Mouse (Mus musculus): Measurements from ENCODE around the gene S1pr5. TPM values are rescaled to one million over a fixed set of nuclear protein-coding genes. Genes with fewer than 3 reads are reported as not detected.
A peak's percentile ranks its signal among the peaks of the same experiment; 100 is the strongest.

The S1pr5 gene
- polyA plus RNA-seq, 1 experiment = 0.08 TPM

DNA sequence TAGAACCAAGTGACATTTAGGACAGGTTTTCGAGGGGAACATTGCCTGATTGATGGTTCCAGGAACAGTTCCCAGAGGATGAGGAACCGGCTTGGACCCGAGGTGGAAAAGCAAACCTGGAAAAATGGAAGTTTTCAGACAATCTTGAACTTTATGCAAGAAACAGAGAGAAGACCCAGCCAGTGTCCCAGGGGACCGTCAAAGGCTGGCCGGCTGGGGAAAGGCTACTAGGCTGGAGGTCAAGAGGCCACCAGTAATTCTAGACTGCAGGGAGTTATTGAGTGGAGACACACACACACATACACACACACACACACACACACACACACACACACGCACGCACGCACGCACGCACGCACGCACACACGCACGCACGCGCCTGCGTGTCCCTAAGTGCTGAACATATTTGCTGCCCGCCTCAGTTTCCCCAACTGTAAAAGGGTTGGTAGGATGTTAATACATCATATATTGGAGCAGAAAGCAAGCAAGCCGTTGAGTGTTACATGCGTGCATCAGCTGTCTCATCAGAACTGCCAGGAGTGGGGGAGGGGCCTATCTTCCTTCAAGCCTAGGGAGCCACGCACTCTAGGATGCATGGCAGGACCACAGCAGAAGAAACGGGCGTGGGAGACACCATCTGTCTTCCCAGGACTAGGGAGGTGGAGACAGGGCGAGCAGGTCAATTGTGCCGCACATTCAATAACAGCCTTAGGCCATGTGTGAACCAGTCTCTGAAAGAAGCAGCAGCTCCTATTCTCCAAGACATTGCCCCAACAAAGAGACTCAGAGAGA, 32.0 kb downstream of the S1pr5 start:
- H3K4me1 ChIP-seq (ENCODE audit: control insufficient read depth, insufficient read depth, insufficient read length, low read length) = peaks cover 10% of the 10 kb centered on the region; the same call in 1 of the 2 replicates
- TF ChIP-seq CTCF (IDR thresholded peaks at IDR 0.05; ENCODE audit: extremely low read depth, insufficient read length, insufficient replicate concordance, low read depth, low read length) (no peak), POLR2A (IDR thresholded peaks at IDR 0.05; ENCODE audit: low read depth, low read length) (no peak)
- H3K4me3 ChIP-seq (ENCODE audit: low read depth, low read length) = no peak overlapping the region
- H3K27me3 ChIP-seq (ENCODE audit: control insufficient read depth, insufficient read depth, low read length) = no peaks in the 10 kb centered on the region
- no peak overlapping the region for H3K27ac ChIP-seq (ENCODE audit: insufficient read depth, low read depth, low read length)
- WGBS = 70% methylated on average over 25 of the region's 25 CpGs
- no peaks in the 10 kb centered on the region for H3K36me3 ChIP-seq (ENCODE audit: control insufficient read depth, insufficient read depth, low read length)

- no peaks in the 10 kb centered on the region for H3K27me3 ChIP-seq (ENCODE audit: control insufficient read depth, insufficient read depth, low read length)
- TF ChIP-seq POLR2A (IDR thresholded peaks at IDR 0.05; ENCODE audit: low read depth, low read length) (no peak), CTCF (IDR thresholded peaks at IDR 0.05; ENCODE audit: extremely low read depth, insufficient read length, insufficient replicate concordance, low read depth, low read length) (no peak; the same call in 1 of the 2 replicates)
- peaks cover 14% of the 10 kb centered on the region for H3K4me1 ChIP-seq (ENCODE audit: control insufficient read depth, insufficient read depth, insufficient read length, low read length)
- no peak overlapping the region for H3K27ac ChIP-seq (ENCODE audit: insufficient read depth, low read depth, low read length)
- H3K36me3 ChIP-seq (ENCODE audit: control insufficient read depth, insufficient read depth, low read length) = no peaks in the 10 kb centered on the region
- 61% methylated on average over 7 of the region's 7 CpGs for WGBS
- no peak overlapping the region for H3K4me3 ChIP-seq (ENCODE audit: low read depth, low read length)
Observed at GRCm38 (mm10) chr9:21213617-21214190, 34.5 kb downstream of the S1pr5 start.

DNA sequence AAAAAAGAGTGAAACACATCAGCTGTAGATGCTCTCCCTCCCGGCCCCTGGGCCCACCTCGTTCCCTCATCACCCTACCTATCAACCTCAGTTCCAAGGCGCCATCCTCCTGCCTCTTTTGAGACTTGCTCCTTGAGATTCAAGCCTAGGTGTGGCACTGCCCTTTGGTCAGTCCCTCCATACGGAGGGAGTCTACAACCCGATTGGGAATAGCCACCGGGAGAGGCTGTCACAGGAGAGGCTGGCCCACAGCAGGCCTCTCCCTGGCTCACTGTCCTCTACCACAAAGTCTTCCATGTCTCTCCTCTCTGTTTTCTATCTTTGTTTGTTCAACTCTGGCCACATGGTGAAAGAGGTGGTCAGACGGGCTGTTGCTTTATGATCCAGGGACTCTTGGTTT, 36.6 kb downstream of the S1pr5 start:
- Histone ChIP-seq H3K27ac (ENCODE audit: insufficient read depth, low read depth, low read length) (no peak overlapping the region), H3K27me3 (ENCODE audit: control insufficient read depth, insufficient read depth, low read length) (no peaks in the 10 kb centered on the region), H3K36me3 (ENCODE audit: control insufficient read depth, insufficient read depth, low read length) (no peaks in the 10 kb centered on the region), H3K4me3 (ENCODE audit: low read depth, low read length) (no peak overlapping the region), H3K4me1 (ENCODE audit: control insufficient read depth, insufficient read depth, insufficient read length, low read length) (peaks cover 14% of the 10 kb centered on the region)
- WGBS = 42% methylated on average over 7 of the region's 7 CpGs
- TF ChIP-seq CTCF (IDR thresholded peaks at IDR 0.05; ENCODE audit: extremely low read depth, insufficient read length, insufficient replicate concordance, low read depth, low read length) (no peak), POLR2A (IDR thresholded peaks at IDR 0.05; ENCODE audit: low read depth, low read length) (no peak)

- H3K4me3 ChIP-seq (ENCODE audit: low read depth, low read length) = no peak overlapping the region
- WGBS = 79% methylated on average over 6 of the region's 6 CpGs
- H3K4me1 ChIP-seq (ENCODE audit: control insufficient read depth, insufficient read depth, insufficient read length, low read length) = peaks cover 14% of the 10 kb centered on the region
- no peaks in the 10 kb centered on the region for H3K27me3 ChIP-seq (ENCODE audit: control insufficient read depth, insufficient read depth, low read length)
- no peak overlapping the region for H3K27ac ChIP-seq (ENCODE audit: insufficient read depth, low read depth, low read length)
- TF ChIP-seq CTCF (IDR thresholded peaks at IDR 0.05; ENCODE audit: extremely low read depth, insufficient read length, insufficient replicate concordance, low read depth, low read length) = no peak
- no peak for TF ChIP-seq POLR2A (IDR thresholded peaks at IDR 0.05; ENCODE audit: low read depth, low read length)
- no peaks in the 10 kb centered on the region for H3K36me3 ChIP-seq (ENCODE audit: control insufficient read depth, insufficient read depth, low read length)
Observed at GRCm38 (mm10) chr9:21210821-21211220, 37.4 kb downstream of the S1pr5 start.

GRCm38 (mm10) chr9:21208626-21209025, 39.6 kb downstream of the S1pr5 start:
- TF ChIP-seq CTCF (IDR thresholded peaks at IDR 0.05; ENCODE audit: extremely low read depth, insufficient read length, insufficient replicate concordance, low read depth, low read length) = no peak
- TF ChIP-seq POLR2A (IDR thresholded peaks at IDR 0.05; ENCODE audit: low read depth, low read length) = no peak
- WGBS = 73% methylated on average over 2 of the region's 2 CpGs
- no peak overlapping the region for H3K4me3 ChIP-seq (ENCODE audit: low read depth, low read length)
- H3K27ac ChIP-seq (ENCODE audit: insufficient read depth, low read depth, low read length) = no peak overlapping the region
- no peaks in the 10 kb centered on the region for H3K27me3 ChIP-seq (ENCODE audit: control insufficient read depth, insufficient read depth, low read length)
- peaks cover 20% of the 10 kb centered on the region for H3K4me1 ChIP-seq (ENCODE audit: control insufficient read depth, insufficient read depth, insufficient read length, low read length)
- no peaks in the 10 kb centered on the region for H3K36me3 ChIP-seq (ENCODE audit: control insufficient read depth, insufficient read depth, low read length)

DNA sequence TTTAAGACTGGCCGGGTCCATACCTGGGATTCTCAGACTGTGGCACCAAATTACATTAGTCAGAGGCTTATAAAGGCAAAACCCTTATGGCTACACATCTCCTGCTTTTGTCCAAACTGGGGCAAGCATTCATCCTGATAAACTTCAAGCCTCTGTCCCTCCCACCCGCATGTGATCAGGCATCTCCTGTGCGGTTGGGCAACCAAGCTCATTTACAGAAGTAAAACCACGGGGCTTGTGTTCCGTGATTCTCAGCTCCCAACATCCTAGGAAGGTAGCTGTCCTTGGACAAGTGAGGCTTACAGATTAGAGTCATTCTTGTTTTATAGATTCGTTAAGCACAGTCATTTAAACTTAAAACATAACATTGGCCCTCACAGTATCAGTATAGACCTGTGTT, 41.4 kb downstream of the S1pr5 start:
- Histone ChIP-seq H3K27ac (ENCODE audit: insufficient read depth, low read depth, low read length) (no peak overlapping the region), H3K4me3 (ENCODE audit: low read depth, low read length) (no peak overlapping the region), H3K36me3 (ENCODE audit: control insufficient read depth, insufficient read depth, low read length) (no peaks in the 10 kb centered on the region), H3K4me1 (ENCODE audit: control insufficient read depth, insufficient read depth, insufficient read length, low read length) (peaks cover 17% of the 10 kb centered on the region), H3K27me3 (ENCODE audit: control insufficient read depth, insufficient read depth, low read length) (no peaks in the 10 kb centered on the region)
- 59% methylated on average over 6 of the region's 6 CpGs for WGBS
- TF ChIP-seq CTCF (IDR thresholded peaks at IDR 0.05; ENCODE audit: extremely low read depth, insufficient read length, insufficient replicate concordance, low read depth, low read length) (no peak), POLR2A (IDR thresholded peaks at IDR 0.05; ENCODE audit: low read depth, low read length) (no peak)

DNA sequence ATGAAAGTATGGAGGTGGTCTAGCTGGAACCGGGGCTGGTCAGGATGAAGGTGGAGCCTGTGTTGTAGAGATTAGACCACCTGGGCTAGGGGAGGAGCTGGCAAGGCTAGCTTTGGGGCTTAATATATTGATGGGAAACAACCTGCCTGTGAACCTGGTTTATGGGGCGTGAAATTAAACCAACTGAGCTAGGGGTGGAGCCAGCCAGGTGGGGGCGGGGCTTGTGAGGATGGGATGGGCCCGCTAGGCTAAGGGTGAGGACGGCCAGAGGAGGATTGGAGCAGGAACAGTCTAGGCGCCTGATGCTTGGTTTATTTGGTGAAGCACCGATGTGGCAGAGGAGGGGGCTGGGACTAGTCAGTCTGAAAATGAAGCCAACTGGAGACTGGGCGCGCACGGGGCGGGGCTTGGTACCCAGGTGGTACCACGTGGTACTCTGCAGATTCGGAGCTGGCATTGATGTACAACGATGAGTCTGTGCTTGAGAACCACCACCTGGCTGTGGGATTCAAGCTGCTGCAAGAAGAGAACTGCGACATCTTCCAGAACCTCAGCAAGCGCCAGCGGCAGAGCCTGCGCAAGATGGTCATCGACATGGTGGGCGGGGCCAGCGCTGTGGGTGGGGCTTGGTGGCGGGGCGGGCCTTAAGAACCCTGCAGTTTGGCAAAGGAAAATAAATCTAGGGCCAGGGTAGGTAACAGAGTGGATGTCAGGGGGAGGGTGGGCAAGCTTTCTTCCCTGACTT, 43.5 kb downstream of the S1pr5 start:
- no peaks in the 10 kb centered on the region for H3K36me3 ChIP-seq (ENCODE audit: control insufficient read depth, insufficient read depth, low read length)
- WGBS = 21% methylated on average over 23 of the region's 23 CpGs
- peak overlapping the region; percentile 54 for H3K4me3 ChIP-seq (ENCODE audit: low read depth, low read length)
- peaks cover 6% of the 10 kb centered on the region; the same call in 1 of the 2 replicates for H3K4me1 ChIP-seq (ENCODE audit: control insufficient read depth, insufficient read depth, insufficient read length, low read length)
- H3K27me3 ChIP-seq (ENCODE audit: control insufficient read depth, insufficient read depth, low read length) = no peaks in the 10 kb centered on the region
- TF ChIP-seq CTCF (IDR thresholded peaks at IDR 0.05; ENCODE audit: extremely low read depth, insufficient read length, insufficient replicate concordance, low read depth, low read length) (no peak), POLR2A (IDR thresholded peaks at IDR 0.05; ENCODE audit: low read depth, low read length) (no peak)
- H3K27ac ChIP-seq (ENCODE audit: insufficient read depth, low read depth, low read length) = no peak overlapping the region

Data from small intestine, adult 2 months (tissue).